Mouse (Mus musculus): ENCODE data around the gene Krt25. TPM values are rescaled to one million over a fixed set of nuclear protein-coding genes. Genes with fewer than 3 reads are reported as not detected.

The Krt25 gene
- polyA plus RNA-seq, 1 experiment from 2014 or later = 0.06 TPM

- ATAC-seq (ENCODE audit: insufficient read depth, low FRiP score) = no peak
Measured at GRCm38 (mm10) chr11:99333426-99333825, 10.7 kb upstream of the Krt25 start.

GRCm38 (mm10) chr11:99329655-99330054 is 6.9 kb upstream of the Krt25 start:
- Histone ChIP-seq H3K36me3 (ENCODE audit: control insufficient read depth, insufficient read depth, low read length) (no peaks in the 10 kb centered on the region), H3K9ac (ENCODE audit: low read length) (no peak overlapping the region), H3K4me3 (replicated peaks; ENCODE audit: low read length) (no peak overlapping the region), H3K27ac (ENCODE audit: low read length) (no peak overlapping the region), H3K27me3 (ENCODE audit: control insufficient read depth, insufficient read depth, low read length) (no peaks in the 10 kb centered on the region), H3K9me3 (replicated peaks; ENCODE audit: control insufficient read depth, low read length) (no peaks in the 10 kb centered on the region), H3K4me1 (ENCODE audit: control insufficient read depth, insufficient read depth, low read length) (no peaks in the 10 kb centered on the region; the same call in 1 of the 2 replicates), H3K4me2 (ENCODE audit: low read depth, low read length) (no peak overlapping the region)
- no peak for ATAC-seq (ENCODE audit: insufficient read depth, low FRiP score)
- WGBS = 37% methylated on average over 2 of the region's 2 CpGs

More at GRCm38 (mm10) chr11:99333426-99333825, 10.7 kb upstream of the Krt25 start:
- no peak overlapping the region for H3K27ac ChIP-seq (ENCODE audit: low read length)
- H3K4me1 ChIP-seq (ENCODE audit: control insufficient read depth, insufficient read depth, low read length) = no peaks in the 10 kb centered on the region; the same call in 1 of the 2 replicates
- 47% methylated on average over 13 of the region's 13 CpGs for WGBS
- no peak overlapping the region for H3K4me2 ChIP-seq (ENCODE audit: low read depth, low read length)
- H3K27me3 ChIP-seq (ENCODE audit: control insufficient read depth, insufficient read depth, low read length) = no peaks in the 10 kb centered on the region
- H3K4me3 ChIP-seq (replicated peaks; ENCODE audit: low read length) = no peak overlapping the region
- no peaks in the 10 kb centered on the region for H3K36me3 ChIP-seq (ENCODE audit: control insufficient read depth, insufficient read depth, low read length)
- H3K9ac ChIP-seq (ENCODE audit: low read length) = no peak overlapping the region
- no peaks in the 10 kb centered on the region for H3K9me3 ChIP-seq (replicated peaks; ENCODE audit: control insufficient read depth, low read length)

GRCm38 (mm10) chr11:99321094-99321493 is 1.7 kb downstream of the Krt25 start:
- H3K36me3 ChIP-seq (ENCODE audit: control insufficient read depth, insufficient read depth, low read length) = no peaks in the 10 kb centered on the region
- no peaks in the 10 kb centered on the region for H3K9me3 ChIP-seq (replicated peaks; ENCODE audit: control insufficient read depth, low read length)
- H3K27ac ChIP-seq (ENCODE audit: low read length) = no peak overlapping the region
- no peak overlapping the region for H3K4me3 ChIP-seq (replicated peaks; ENCODE audit: low read length)
- no peak overlapping the region for H3K4me2 ChIP-seq (ENCODE audit: low read depth, low read length)
- 89% methylated on average over 14 of the region's 14 CpGs for WGBS
- no peaks in the 10 kb centered on the region; the same call in 1 of the 2 replicates for H3K27me3 ChIP-seq (ENCODE audit: control insufficient read depth, insufficient read depth, low read length)
- H3K4me1 ChIP-seq (ENCODE audit: control insufficient read depth, insufficient read depth, low read length) = peaks cover 3% of the 10 kb centered on the region; the same call in 1 of the 2 replicates
- H3K9ac ChIP-seq (ENCODE audit: low read length) = no peak overlapping the region
- no peak for ATAC-seq (ENCODE audit: insufficient read depth, low FRiP score)

- H3K4me3 ChIP-seq (replicated peaks; ENCODE audit: low read length) = no peak overlapping the region; the same call in 1 of the 2 replicates
- H3K27ac ChIP-seq (ENCODE audit: low read length) = no peak overlapping the region
- peaks cover 3% of the 10 kb centered on the region; the same call in 1 of the 2 replicates for H3K4me1 ChIP-seq (ENCODE audit: control insufficient read depth, insufficient read depth, low read length)
- no peak overlapping the region for H3K9ac ChIP-seq (ENCODE audit: low read length)
- 22% methylated on average over 9 of the region's 9 CpGs for WGBS
- H3K4me2 ChIP-seq (ENCODE audit: low read depth, low read length) = peak overlapping the region; percentile 29; the same call in 1 of the 2 replicates
- no peaks in the 10 kb centered on the region; the same call in 1 of the 2 replicates for H3K27me3 ChIP-seq (ENCODE audit: control insufficient read depth, insufficient read depth, low read length)
- no peak; the same call in 1 of the 2 replicates for ATAC-seq (ENCODE audit: insufficient read depth, low FRiP score)
- H3K9me3 ChIP-seq (replicated peaks; ENCODE audit: control insufficient read depth, low read length) = no peaks in the 10 kb centered on the region
- no peaks in the 10 kb centered on the region for H3K36me3 ChIP-seq (ENCODE audit: control insufficient read depth, insufficient read depth, low read length)
Measured at GRCm38 (mm10) chr11:99319127-99319526, 3.6 kb downstream of the Krt25 start.

GRCm38 (mm10) chr11:99316543-99316942 is 6.2 kb downstream of the Krt25 start:
- Histone ChIP-seq H3K9ac (ENCODE audit: low read length) (no peak overlapping the region), H3K4me2 (ENCODE audit: low read depth, low read length) (no peak overlapping the region), H3K9me3 (replicated peaks; ENCODE audit: control insufficient read depth, low read length) (no peaks in the 10 kb centered on the region), H3K36me3 (ENCODE audit: control insufficient read depth, insufficient read depth, low read length) (no peaks in the 10 kb centered on the region), H3K27ac (ENCODE audit: low read length) (no peak overlapping the region), H3K4me1 (ENCODE audit: control insufficient read depth, insufficient read depth, low read length) (peaks cover 3% of the 10 kb centered on the region; the same call in 1 of the 2 replicates), H3K27me3 (ENCODE audit: control insufficient read depth, insufficient read depth, low read length) (no peaks in the 10 kb centered on the region; the same call in 1 of the 2 replicates), H3K4me3 (replicated peaks; ENCODE audit: low read length) (no peak overlapping the region)
- 38% methylated on average over 8 of the region's 8 CpGs for WGBS
- ATAC-seq (ENCODE audit: insufficient read depth, low FRiP score) = no peak

GRCm38 (mm10) chr11:99314594-99314993 is 8.2 kb downstream of the Krt25 start:
- Histone ChIP-seq H3K9me3 (replicated peaks; ENCODE audit: control insufficient read depth, low read length) (no peaks in the 10 kb centered on the region), H3K36me3 (ENCODE audit: control insufficient read depth, insufficient read depth, low read length) (no peaks in the 10 kb centered on the region), H3K4me2 (ENCODE audit: low read depth, low read length) (no peak overlapping the region), H3K4me3 (replicated peaks; ENCODE audit: low read length) (no peak overlapping the region), H3K4me1 (ENCODE audit: control insufficient read depth, insufficient read depth, low read length) (peaks cover 3% of the 10 kb centered on the region; the same call in 1 of the 2 replicates), H3K9ac (ENCODE audit: low read length) (no peak overlapping the region), H3K27ac (ENCODE audit: low read length) (no peak overlapping the region), H3K27me3 (ENCODE audit: control insufficient read depth, insufficient read depth, low read length) (no peaks in the 10 kb centered on the region; the same call in 1 of the 2 replicates)
- WGBS = 59% methylated on average over 2 of the region's 2 CpGs
- ATAC-seq (ENCODE audit: insufficient read depth, low FRiP score) = no peak

- no peaks in the 10 kb centered on the region for H3K27me3 ChIP-seq (ENCODE audit: control insufficient read depth, insufficient read depth, low read length)
- no peak overlapping the region; the same call in 1 of the 2 replicates for H3K9ac ChIP-seq (ENCODE audit: low read length)
- no peaks in the 10 kb centered on the region for H3K36me3 ChIP-seq (ENCODE audit: control insufficient read depth, insufficient read depth, low read length)
- ATAC-seq (ENCODE audit: insufficient read depth, low FRiP score) = no peak
- WGBS = 68% methylated on average over 1 of the region's 1 CpGs
- H3K9me3 ChIP-seq (replicated peaks; ENCODE audit: control insufficient read depth, low read length) = no peaks in the 10 kb centered on the region
- no peak overlapping the region for H3K27ac ChIP-seq (ENCODE audit: low read length)
- H3K4me3 ChIP-seq (replicated peaks; ENCODE audit: low read length) = no peak overlapping the region
- no peak overlapping the region for H3K4me2 ChIP-seq (ENCODE audit: low read depth, low read length)
- H3K4me1 ChIP-seq (ENCODE audit: control insufficient read depth, insufficient read depth, low read length) = no peaks in the 10 kb centered on the region
Measured at GRCm38 (mm10) chr11:99310882-99311281, 11.9 kb downstream of the Krt25 start.

- H3K27me3 ChIP-seq (ENCODE audit: control insufficient read depth, insufficient read depth, low read length) = no peaks in the 10 kb centered on the region
- no peaks in the 10 kb centered on the region for H3K9me3 ChIP-seq (replicated peaks; ENCODE audit: control insufficient read depth, low read length)
- H3K4me3 ChIP-seq (replicated peaks; ENCODE audit: low read length) = no peak overlapping the region
- ATAC-seq (ENCODE audit: insufficient read depth, low FRiP score) = no peak
- H3K4me2 ChIP-seq (ENCODE audit: low read depth, low read length) = no peak overlapping the region
- H3K27ac ChIP-seq (ENCODE audit: low read length) = no peak overlapping the region
- no peak overlapping the region for H3K9ac ChIP-seq (ENCODE audit: low read length)
- no peaks in the 10 kb centered on the region for H3K4me1 ChIP-seq (ENCODE audit: control insufficient read depth, insufficient read depth, low read length)
- no peaks in the 10 kb centered on the region for H3K36me3 ChIP-seq (ENCODE audit: control insufficient read depth, insufficient read depth, low read length)
- WGBS = 39% methylated on average over 2 of the region's 2 CpGs
Measured at GRCm38 (mm10) chr11:99307579-99307978, 15.2 kb downstream of the Krt25 start.

- 40% methylated on average over 5 of the region's 5 CpGs for WGBS
- Histone ChIP-seq H3K4me2 (ENCODE audit: low read depth, low read length) (no peak overlapping the region), H3K9ac (ENCODE audit: low read length) (no peak overlapping the region), H3K27me3 (ENCODE audit: control insufficient read depth, insufficient read depth, low read length) (no peaks in the 10 kb centered on the region), H3K9me3 (replicated peaks; ENCODE audit: control insufficient read depth, low read length) (no peaks in the 10 kb centered on the region), H3K36me3 (ENCODE audit: control insufficient read depth, insufficient read depth, low read length) (no peaks in the 10 kb centered on the region), H3K4me1 (ENCODE audit: control insufficient read depth, insufficient read depth, low read length) (no peaks in the 10 kb centered on the region), H3K27ac (ENCODE audit: low read length) (no peak overlapping the region), H3K4me3 (replicated peaks; ENCODE audit: low read length) (no peak overlapping the region)
- ATAC-seq (ENCODE audit: insufficient read depth, low FRiP score) = no peak
Measured at GRCm38 (mm10) chr11:99295039-99295438, 27.7 kb downstream of the Krt25 start.

Data from stomach, embryonic 16.5 days (tissue).